Mouse (Mus musculus): ENCODE measurements around the gene Capn13.

Gene Capn13

GRCm38 (mm10) chr17:73400862-73401261, at the start of gene Capn13:
TSS of gene Capn13 (minus strand) at chr17:73400866.
- in situ Hi-C loops (cut with MseI, MboI): no loop called here

- in situ Hi-C loops (cut with MseI, MboI): no loop called here
These were observed 48.4 kb upstream of the Capn13 start for GRCm38 (mm10) chr17:73449104-73449503.

- in situ Hi-C loops (cut with MseI, MboI): no loop called here
These were observed 40.1 kb upstream of the Capn13 start for GRCm38 (mm10) chr17:73440798-73441197.

- in situ Hi-C loops (cut with MseI, MboI): no loop called here
These were observed 31.9 kb upstream of the Capn13 start for GRCm38 (mm10) chr17:73432564-73433006.

GRCm38 (mm10) chr17:73432058-73432457, 31.4 kb upstream of the Capn13 start:
- in situ Hi-C loops (cut with MseI, MboI): no loop called here

- in situ Hi-C loops (cut with MseI, MboI): no loop called here
These were observed 16.7 kb upstream of the Capn13 start for GRCm38 (mm10) chr17:73417382-73417781.

GRCm38 (mm10) chr17:73416181-73416795, 15.6 kb upstream of the Capn13 start:
- in situ Hi-C loops (cut with MseI, MboI): no loop called here

GRCm38 (mm10) chr17:73411817-73412216, 11.2 kb upstream of the Capn13 start:
- in situ Hi-C loops (cut with MseI, MboI): no loop called here

GRCm38 (mm10) chr17:73401272-73401671, 606 bp upstream of the Capn13 start:
- in situ Hi-C loops (cut with MseI, MboI): no loop called here

GRCm38 (mm10) chr17:73399136-73399535, 1.5 kb downstream of the Capn13 start:
- in situ Hi-C loops (cut with MseI, MboI): no loop called here

- in situ Hi-C loops (cut with MseI, MboI): no loop called here
These were observed 7.3 kb downstream of the Capn13 start for GRCm38 (mm10) chr17:73393361-73393760.

GRCm38 (mm10) chr17:73391771-73392170, 8.9 kb downstream of the Capn13 start:
- in situ Hi-C loops (cut with MseI, MboI): no loop called here

GRCm38 (mm10) chr17:73390191-73391089, 10.2 kb downstream of the Capn13 start:
- in situ Hi-C loops (cut with MseI, MboI): no loop called here

GRCm38 (mm10) chr17:73389336-73389735, 11.3 kb downstream of the Capn13 start:
- in situ Hi-C loops (cut with MseI, MboI): no loop called here

- in situ Hi-C loops (cut with MseI, MboI): no loop called here
These were observed 14.1 kb downstream of the Capn13 start for GRCm38 (mm10) chr17:73386581-73386980.

GRCm38 (mm10) chr17:73385940-73386339, 14.7 kb downstream of the Capn13 start:
- in situ Hi-C loops (cut with MseI, MboI): no loop called here

GRCm38 (mm10) chr17:73382327-73383014, 18.2 kb downstream of the Capn13 start:
- in situ Hi-C loops (cut with MseI, MboI): no loop called here

- in situ Hi-C loops (cut with MseI, MboI): no loop called here
These were observed 19.0 kb downstream of the Capn13 start for GRCm38 (mm10) chr17:73381681-73382080.

GRCm38 (mm10) chr17:73377778-73378484, 22.7 kb downstream of the Capn13 start:
- in situ Hi-C loops (cut with MseI, MboI): no loop called here

- in situ Hi-C loops (cut with MseI, MboI): no loop called here
These were observed 33.3 kb downstream of the Capn13 start for GRCm38 (mm10) chr17:73367334-73367733.

GRCm38 (mm10) chr17:73361054-73361453, 39.6 kb downstream of the Capn13 start:
- in situ Hi-C loops (cut with MseI, MboI): no loop called here

All from mouse trophoblast stem cell (cell line).